Mouse (Mus musculus) embryonic fibroblast, embryonic 13.5 days (primary cell): Measurements from ENCODE around the gene Snx7. TPM values are rescaled to one million over a fixed set of nuclear protein-coding genes. Genes with fewer than 3 reads are reported as not detected.

Experiments used
- H3K27ac ChIP-seq: 2 replicates; pipeline ENCODE4 v1.5.1; 2012; ENCODE audit warnings: low read length, control low read depth, inconsistent platforms; ENCODE audit not compliant: insufficient read depth
- H3K4me1 ChIP-seq: 2 replicates; pipeline ENCODE4 v1.6.1; 2011; ENCODE audit warnings: low read length; ENCODE audit not compliant: control insufficient read depth, insufficient read depth
- H3K4me3 ChIP-seq: 2 replicates; pipeline ENCODE4 v1.5.1; 2011; ENCODE audit warnings: mild to moderate bottlenecking, control low read depth, low read length; ENCODE audit not compliant: insufficient read depth
- CTCF ChIP-seq: IDR thresholded peaks from 2 replicates; pipeline ENCODE4 v1.5.1; 2011; ENCODE audit warnings: mild to moderate bottlenecking, control low read depth, low read length, moderate library complexity, borderline replicate concordance; ENCODE audit not compliant: insufficient read depth
- POLR2A ChIP-seq: IDR thresholded peaks from 2 replicates; pipeline ENCODE4 v1.6.1; 2011; ENCODE audit warnings: low read depth, mild to moderate bottlenecking, control low read depth, low read length, moderate library complexity
- polyA plus RNA-seq: library from polyadenylated mRNA; stranded (reverse); fragments of >200 nt; gene quantifications from 2 replicates; pipeline ENCODE4 v1.2.4, GENCODE M21; 2011; ENCODE audit warnings: low read depth; ENCODE audit not compliant: missing spikeins, insufficient read length

Gene Snx7
- polyA plus RNA-seq, 1 experiment = 147 TPM

DNA sequence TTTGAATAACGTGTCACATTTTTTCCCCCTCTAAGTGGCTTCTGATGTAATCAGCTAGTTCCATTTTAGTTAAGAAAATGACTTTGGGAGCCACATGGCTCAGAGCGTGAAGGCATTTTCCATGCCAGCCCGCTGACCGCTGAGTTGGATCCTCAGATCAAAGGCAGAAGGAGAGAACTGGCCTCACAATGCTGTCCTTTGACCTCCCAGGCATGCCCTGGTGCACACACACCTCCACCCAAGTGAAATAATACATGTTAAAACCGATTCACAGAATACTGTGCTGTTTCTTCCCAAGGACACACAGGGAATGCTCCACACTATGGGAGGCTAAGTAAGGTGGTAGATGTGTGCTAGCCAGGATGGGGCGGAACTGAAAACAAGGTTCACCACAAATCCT lies 81.5 kb downstream of the Snx7 start:
- TF ChIP-seq CTCF = no peak
- no peak for TF ChIP-seq POLR2A
- no peak overlapping the region for H3K27ac ChIP-seq
- no peaks in the 10 kb centered on the region; the same call in 1 of the 2 replicates for H3K4me1 ChIP-seq
- H3K4me3 ChIP-seq = no peak overlapping the region

- no peak for TF ChIP-seq CTCF
- no peak for TF ChIP-seq POLR2A
- H3K27ac ChIP-seq = no peak overlapping the region
- no peaks in the 10 kb centered on the region for H3K4me1 ChIP-seq
- H3K4me3 ChIP-seq = no peak overlapping the region
These were observed 116.5 kb downstream of the Snx7 start for GRCm38 (mm10) chr3:117752151-117752757.

GRCm38 (mm10) chr3:117751665-117752064 lies 117.1 kb downstream of the Snx7 start:
- Histone ChIP-seq H3K27ac (no peak overlapping the region), H3K4me1 (no peaks in the 10 kb centered on the region), H3K4me3 (no peak overlapping the region)
- TF ChIP-seq CTCF = no peak

- Histone ChIP-seq H3K4me3 (no peak overlapping the region), H3K27ac (no peak overlapping the region), H3K4me1 (no peaks in the 10 kb centered on the region)
- TF ChIP-seq POLR2A (no peak), CTCF (no peak)
These were observed 119.5 kb downstream of the Snx7 start for GRCm38 (mm10) chr3:117749256-117749655.

DNA sequence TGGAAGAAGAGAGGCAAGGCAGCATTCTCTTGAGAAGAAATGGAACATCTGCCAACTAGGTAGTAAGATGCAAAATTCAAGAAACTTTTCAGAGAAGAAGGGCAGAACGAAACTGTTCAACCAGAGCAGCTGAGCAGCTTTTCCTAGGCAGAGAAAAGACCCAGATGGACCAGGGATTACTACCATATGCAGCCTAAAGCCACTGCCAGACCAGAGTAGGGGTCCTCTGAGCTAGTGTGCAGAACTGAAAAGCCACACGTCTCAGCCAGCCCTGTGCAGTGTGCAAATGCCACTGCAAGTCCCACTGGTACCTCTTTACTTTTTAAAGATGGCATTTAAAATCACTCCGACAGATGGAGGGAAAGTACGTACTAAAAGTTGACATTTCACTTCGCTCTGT lies 129.0 kb downstream of the Snx7 start:
- no peak overlapping the region for H3K4me3 ChIP-seq
- no peaks in the 10 kb centered on the region for H3K4me1 ChIP-seq
- no peak for TF ChIP-seq POLR2A
- no peak for TF ChIP-seq CTCF
- no peak overlapping the region for H3K27ac ChIP-seq

DNA sequence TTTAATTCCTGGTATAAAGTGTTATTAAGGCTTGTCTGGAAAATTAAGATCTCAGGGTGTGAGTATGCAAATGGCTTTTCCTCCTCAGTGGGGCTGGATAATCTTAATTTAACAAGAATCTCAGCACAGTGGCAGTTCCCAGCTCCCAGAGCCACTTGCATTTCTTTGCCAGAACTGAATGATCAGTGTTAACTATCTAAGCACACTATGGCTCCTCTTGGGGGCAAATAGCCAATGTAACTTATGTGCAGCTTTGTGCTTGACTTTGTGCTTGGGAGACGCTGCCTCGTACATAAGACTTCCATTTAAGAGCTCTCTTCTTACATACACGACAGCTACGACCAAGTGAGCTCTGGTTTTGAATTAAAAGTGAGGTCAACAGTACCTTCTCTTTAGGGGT lies 136.1 kb downstream of the Snx7 start:
- no peaks in the 10 kb centered on the region for H3K4me1 ChIP-seq
- TF ChIP-seq POLR2A (no peak), CTCF (no peak)
- no peak overlapping the region for H3K27ac ChIP-seq
- no peak overlapping the region for H3K4me3 ChIP-seq
